Mouse (Mus musculus): ENCODE measurements around the gene Rgs6. TPM values are rescaled to one million over a fixed set of nuclear protein-coding genes. Genes with fewer than 3 reads are reported as not detected.
A peak's percentile ranks its signal among the peaks of the same experiment; 100 is the strongest.

The Rgs6 gene
- total and polyA plus RNA-seq, 2 experiments = 0.09 TPM; not detected in 1

- TF ChIP-seq POLR2A (IDR thresholded peaks at IDR 0.05; ENCODE audit: extremely low read depth, insufficient read depth, low read length) (no peak), CTCF (IDR thresholded peaks at IDR 0.05; ENCODE audit: low read depth, low read length) (no peak)
Measured at GRCm38 (mm10) chr12:82935767-82936166, 347.7 kb downstream of the Rgs6 start.

GRCm38 (mm10) chr12:82940461-82940860 is 352.4 kb downstream of the Rgs6 start:
- no peak for DNase-seq (ENCODE audit: extremely low read depth, low read depth, low spot score)
- TF ChIP-seq POLR2A (IDR thresholded peaks at IDR 0.05; ENCODE audit: extremely low read depth, insufficient read depth, low read length) = no peak
- no peak for TF ChIP-seq CTCF (IDR thresholded peaks at IDR 0.05; ENCODE audit: low read depth, low read length)
- WGBS = 75% methylated on average over 4 of the region's 4 CpGs

More at GRCm38 (mm10) chr12:82935767-82936166, 347.7 kb downstream of the Rgs6 start:
- Histone ChIP-seq H3K79me2 (ENCODE audit: control insufficient read depth, insufficient read depth, low read length) (no peaks in the 10 kb centered on the region), H3K4me1 (ENCODE audit: control insufficient read depth, insufficient read depth, low read length) (peaks cover 8% of the 10 kb centered on the region; the same call in 1 of the 2 replicates), H3K9ac (ENCODE audit: low read depth, low read length) (no peak overlapping the region), H3K27me3 (ENCODE audit: control insufficient read depth, insufficient read depth, low read length) (no peaks in the 10 kb centered on the region), H3K27ac (replicated peaks; ENCODE audit: insufficient read depth, low read depth, low read length) (no peak overlapping the region), H3K36me3 (ENCODE audit: control insufficient read depth, insufficient read depth, low read length) (no peaks in the 10 kb centered on the region), H3K4me3 (ENCODE audit: insufficient read depth, low read depth, low read length) (no peak overlapping the region)
- DNase-seq (ENCODE audit: extremely low read depth, low read depth, low spot score) = no peak
- 76% methylated on average over 1 of the region's 1 CpGs for WGBS

GRCm38 (mm10) chr12:82946507-82946906 is 358.4 kb downstream of the Rgs6 start:
- H3K79me2 ChIP-seq (ENCODE audit: control insufficient read depth, insufficient read depth, low read length) = no peaks in the 10 kb centered on the region
- H3K27me3 ChIP-seq (ENCODE audit: control insufficient read depth, insufficient read depth, low read length) = no peaks in the 10 kb centered on the region
- no peak overlapping the region for H3K9ac ChIP-seq (ENCODE audit: low read depth, low read length)
- TF ChIP-seq CTCF (IDR thresholded peaks at IDR 0.05; ENCODE audit: low read depth, low read length) (peak; percentile 16; the same call in 1 of the 2 replicates), POLR2A (IDR thresholded peaks at IDR 0.05; ENCODE audit: extremely low read depth, insufficient read depth, low read length) (no peak)
- no peak overlapping the region for H3K4me3 ChIP-seq (ENCODE audit: insufficient read depth, low read depth, low read length)
- no peak overlapping the region for H3K27ac ChIP-seq (replicated peaks; ENCODE audit: insufficient read depth, low read depth, low read length)
- H3K36me3 ChIP-seq (ENCODE audit: control insufficient read depth, insufficient read depth, low read length) = no peaks in the 10 kb centered on the region
- peak; percentile 67 for DNase-seq (ENCODE audit: extremely low read depth, low read depth, low spot score)
- H3K4me1 ChIP-seq (ENCODE audit: control insufficient read depth, insufficient read depth, low read length) = no peaks in the 10 kb centered on the region; the same call in 1 of the 2 replicates
- WGBS = 11% methylated on average over 5 of the region's 5 CpGs

More at GRCm38 (mm10) chr12:82940461-82940860, 352.4 kb downstream of the Rgs6 start:
- Histone ChIP-seq H3K79me2 (ENCODE audit: control insufficient read depth, insufficient read depth, low read length) (no peaks in the 10 kb centered on the region), H3K36me3 (ENCODE audit: control insufficient read depth, insufficient read depth, low read length) (no peaks in the 10 kb centered on the region), H3K4me3 (ENCODE audit: insufficient read depth, low read depth, low read length) (no peak overlapping the region), H3K27me3 (ENCODE audit: control insufficient read depth, insufficient read depth, low read length) (no peaks in the 10 kb centered on the region), H3K27ac (replicated peaks; ENCODE audit: insufficient read depth, low read depth, low read length) (no peak overlapping the region), H3K4me1 (ENCODE audit: control insufficient read depth, insufficient read depth, low read length) (peaks cover under 1% of the 10 kb centered on the region; the same call in 1 of the 2 replicates), H3K9ac (ENCODE audit: low read depth, low read length) (no peak overlapping the region)

GRCm38 (mm10) chr12:82961111-82961510 is 373.0 kb downstream of the Rgs6 start:
- no peaks in the 10 kb centered on the region for H3K36me3 ChIP-seq (ENCODE audit: control insufficient read depth, insufficient read depth, low read length)
- WGBS = 73% methylated on average over 9 of the region's 9 CpGs
- DNase-seq (ENCODE audit: extremely low read depth, low read depth, low spot score) = no peak
- no peaks in the 10 kb centered on the region for H3K4me1 ChIP-seq (ENCODE audit: control insufficient read depth, insufficient read depth, low read length)
- no peak overlapping the region for H3K4me3 ChIP-seq (ENCODE audit: insufficient read depth, low read depth, low read length)
- H3K9ac ChIP-seq (ENCODE audit: low read depth, low read length) = no peak overlapping the region
- H3K27ac ChIP-seq (replicated peaks; ENCODE audit: insufficient read depth, low read depth, low read length) = no peak overlapping the region
- TF ChIP-seq CTCF (IDR thresholded peaks at IDR 0.05; ENCODE audit: low read depth, low read length) (no peak), POLR2A (IDR thresholded peaks at IDR 0.05; ENCODE audit: extremely low read depth, insufficient read depth, low read length) (no peak)
- H3K27me3 ChIP-seq (ENCODE audit: control insufficient read depth, insufficient read depth, low read length) = peaks cover 2% of the 10 kb centered on the region; the same call in 1 of the 2 replicates
- H3K79me2 ChIP-seq (ENCODE audit: control insufficient read depth, insufficient read depth, low read length) = no peaks in the 10 kb centered on the region

GRCm38 (mm10) chr12:82961852-82962251 is 373.8 kb downstream of the Rgs6 start:
- WGBS = 90% methylated on average over 4 of the region's 4 CpGs

GRCm38 (mm10) chr12:82970521-82971105 is 382.5 kb downstream of the Rgs6 start:
- peaks cover 2% of the 10 kb centered on the region; the same call in 1 of the 2 replicates for H3K27me3 ChIP-seq (ENCODE audit: control insufficient read depth, insufficient read depth, low read length)
- no peaks in the 10 kb centered on the region for H3K36me3 ChIP-seq (ENCODE audit: control insufficient read depth, insufficient read depth, low read length)
- DNase-seq (ENCODE audit: extremely low read depth, low read depth, low spot score) = no peak
- H3K79me2 ChIP-seq (ENCODE audit: control insufficient read depth, insufficient read depth, low read length) = no peaks in the 10 kb centered on the region
- no peak overlapping the region for H3K9ac ChIP-seq (ENCODE audit: low read depth, low read length)
- no peak overlapping the region for H3K4me3 ChIP-seq (ENCODE audit: insufficient read depth, low read depth, low read length)
- WGBS = 90% methylated on average over 4 of the region's 4 CpGs
- TF ChIP-seq CTCF (IDR thresholded peaks at IDR 0.05; ENCODE audit: low read depth, low read length) = no peak
- no peak for TF ChIP-seq POLR2A (IDR thresholded peaks at IDR 0.05; ENCODE audit: extremely low read depth, insufficient read depth, low read length)
- H3K4me1 ChIP-seq (ENCODE audit: control insufficient read depth, insufficient read depth, low read length) = no peaks in the 10 kb centered on the region
- no peak overlapping the region for H3K27ac ChIP-seq (replicated peaks; ENCODE audit: insufficient read depth, low read depth, low read length)

More at GRCm38 (mm10) chr12:82961852-82962251, 373.8 kb downstream of the Rgs6 start:
- Histone ChIP-seq H3K4me3 (ENCODE audit: insufficient read depth, low read depth, low read length) (no peak overlapping the region), H3K27ac (replicated peaks; ENCODE audit: insufficient read depth, low read depth, low read length) (no peak overlapping the region), H3K27me3 (ENCODE audit: control insufficient read depth, insufficient read depth, low read length) (peaks cover 2% of the 10 kb centered on the region; the same call in 1 of the 2 replicates), H3K36me3 (ENCODE audit: control insufficient read depth, insufficient read depth, low read length) (no peaks in the 10 kb centered on the region), H3K79me2 (ENCODE audit: control insufficient read depth, insufficient read depth, low read length) (no peaks in the 10 kb centered on the region), H3K9ac (ENCODE audit: low read depth, low read length) (no peak overlapping the region), H3K4me1 (ENCODE audit: control insufficient read depth, insufficient read depth, low read length) (no peaks in the 10 kb centered on the region)
- no peak for DNase-seq (ENCODE audit: extremely low read depth, low read depth, low spot score)
- TF ChIP-seq CTCF (IDR thresholded peaks at IDR 0.05; ENCODE audit: low read depth, low read length) (no peak), POLR2A (IDR thresholded peaks at IDR 0.05; ENCODE audit: extremely low read depth, insufficient read depth, low read length) (no peak)
